Mouse (Mus musculus) neural tube, embryonic 14.5 days (tissue): ENCODE data around the gene Dcp1b. TPM values are rescaled to one million over a fixed set of nuclear protein-coding genes. Genes with fewer than 3 reads are reported as not detected.

Experiments
- ATAC-seq: fragments of 200-750 bp; cut with Nextera tagmentation; 2 replicates; pipeline ENCODE4 v1.8.0; 2017; ENCODE audit warnings: low read depth, mild to moderate bottlenecking, moderate TSS enrichment, moderate library complexity
- H3K27ac ChIP-seq: fragments of 300-500 bp; sonication (generic); 2 replicates; pipeline ENCODE4 v1.5.1; 2014; ENCODE audit warnings: low read depth, mild to moderate bottlenecking, control low read depth, low read length, moderate library complexity, mixed read lengths
- H3K27me3 ChIP-seq: fragments of 300-500 bp; sonication (generic); 2 replicates; pipeline ENCODE4 v1.6.1; 2014; ENCODE audit warnings: low read length; ENCODE audit not compliant: control insufficient read depth, insufficient read depth
- H3K36me3 ChIP-seq: fragments of 300-500 bp; sonication (generic); 2 replicates; pipeline ENCODE4 v1.6.1; 2014; ENCODE audit warnings: low read length, mixed read lengths; ENCODE audit not compliant: control insufficient read depth, insufficient read depth
- H3K4me1 ChIP-seq: fragments of 300-500 bp; sonication (generic); 2 replicates; pipeline ENCODE4 v1.6.1; 2014; ENCODE audit warnings: low read length; ENCODE audit not compliant: control insufficient read depth, insufficient read depth
- H3K4me2 ChIP-seq: fragments of 300-500 bp; sonication (generic); 2 replicates; pipeline ENCODE4 v1.6.1; 2014; ENCODE audit warnings: mild to moderate bottlenecking, low read depth, low read length, control low read depth
- H3K4me3 ChIP-seq: fragments of 300-500 bp; sonication (generic); 2 replicates; pipeline ENCODE4 v1.5.1; 2014; ENCODE audit warnings: low read depth, low read length, control low read depth, mixed read lengths
- H3K9ac ChIP-seq: fragments of 300-500 bp; sonication (generic); replicated peaks from 2 replicates; pipeline ENCODE4 v1.6.1; 2014; ENCODE audit warnings: low read depth, mild to moderate bottlenecking, control low read depth, low read length, mixed read lengths
- H3K9me3 ChIP-seq: fragments of 300-500 bp; sonication (generic); 2 replicates; pipeline ENCODE4 v1.6.1; 2016; ENCODE audit warnings: low read length; ENCODE audit not compliant: control insufficient read depth
- WGBS: fragments of 180-500 bp; shearing (Covaris S2); extraction: QIAGEN DNeasy Blood & Tissue Kit; methylation state at CpG from one replicate; pipeline ENCODE4 v1.1.7; 2014; 5-methylcytosine and 5-hydroxymethylcytosine counted together
- polyA plus RNA-seq: library from polyadenylated mRNA; unstranded; fragments of >200 nt; fragmentation: Nextera tagmentation; extraction: Ambion mirVana; gene quantifications from 2 replicates; pipeline ENCODE4 v1.2.1, GENCODE M21; 2014

The Dcp1b gene
- polyA plus RNA-seq, 1 experiment from 2014 or later, result 14.1 TPM

DNA sequence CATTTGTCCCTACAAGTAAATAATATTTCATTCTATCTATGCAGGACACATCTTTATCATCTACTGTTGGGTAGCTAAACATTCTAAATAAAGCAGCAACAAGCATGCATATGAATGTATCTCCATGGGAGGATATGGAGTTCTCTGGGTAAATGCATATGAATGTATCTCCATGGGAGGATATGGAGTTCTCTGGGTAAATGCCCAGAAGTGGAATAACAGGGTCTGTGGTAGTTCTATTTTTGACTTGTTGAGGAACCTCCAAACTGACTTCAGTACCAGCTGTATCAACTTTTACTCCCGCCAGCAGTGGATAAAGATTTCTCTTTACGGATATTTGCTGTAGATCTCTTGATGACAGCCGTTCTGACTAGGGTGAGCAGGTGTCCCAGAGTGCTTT is 73.5 kb downstream of the Dcp1b start:
- H3K4me3 ChIP-seq, result no peak overlapping the region
- H3K36me3 ChIP-seq, result no peaks in the 10 kb centered on the region
- no peak overlapping the region for H3K4me2 ChIP-seq
- WGBS, result 88% methylated on average over 3 of the region's 3 CpGs
- ATAC-seq, result no peak
- no peaks in the 10 kb centered on the region for H3K4me1 ChIP-seq
- H3K27me3 ChIP-seq, result no peaks in the 10 kb centered on the region
- H3K9ac ChIP-seq, result no peak overlapping the region
- H3K9me3 ChIP-seq, result 0 out of 2 replicates have a peak, but pooled peaks cover 2% of the 10 kb centered on the region
- H3K27ac ChIP-seq, result no peak overlapping the region

DNA sequence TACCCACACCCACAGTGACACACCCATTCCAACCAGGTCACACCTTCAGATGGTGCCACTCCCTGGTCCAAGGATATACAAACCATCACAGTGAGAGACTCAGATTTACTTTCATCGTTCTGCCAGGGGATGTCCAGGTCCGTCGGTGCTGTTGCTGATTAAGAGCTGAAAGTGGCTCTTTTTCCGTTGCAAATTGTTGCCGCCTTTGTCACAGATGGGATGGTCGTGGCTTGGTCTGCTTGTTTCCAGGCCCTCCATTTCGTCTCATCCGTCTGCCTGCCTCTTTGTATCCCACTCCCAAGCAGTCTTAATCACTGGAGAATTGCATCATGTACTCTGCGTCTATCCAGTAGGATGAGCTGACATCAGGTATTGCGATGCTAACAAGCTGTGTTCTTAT is 74.7 kb downstream of the Dcp1b start:
- H3K4me2 ChIP-seq, result no peak overlapping the region
- no peaks in the 10 kb centered on the region for H3K36me3 ChIP-seq
- H3K4me3 ChIP-seq, result no peak overlapping the region
- no peak for ATAC-seq
- no peak overlapping the region for H3K9ac ChIP-seq
- no peaks in the 10 kb centered on the region for H3K27me3 ChIP-seq
- H3K4me1 ChIP-seq, result no peaks in the 10 kb centered on the region
- WGBS, result 89% methylated on average over 10 of the region's 10 CpGs
- no peak overlapping the region for H3K27ac ChIP-seq
- 0 out of 2 replicates have a peak, but pooled peaks cover 2% of the 10 kb centered on the region for H3K9me3 ChIP-seq

DNA sequence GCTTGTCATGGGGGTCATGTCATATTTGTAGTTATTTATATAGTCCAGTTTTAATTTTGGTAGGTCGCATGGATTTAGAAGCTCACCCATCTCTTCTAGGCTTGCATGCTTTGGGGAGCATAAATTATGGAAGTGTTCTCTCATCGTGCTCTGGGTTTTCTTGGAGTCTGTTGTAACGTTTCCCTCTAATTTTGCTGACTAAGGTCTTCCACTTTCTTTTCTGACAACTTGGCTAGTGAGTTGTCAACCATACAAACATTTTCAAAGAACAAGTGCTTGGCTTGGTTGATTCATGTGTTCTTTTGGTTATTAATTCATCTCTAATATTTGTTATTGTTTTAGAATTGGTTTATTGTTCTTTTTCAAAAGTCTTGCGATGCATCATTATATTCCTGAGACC is 76.7 kb downstream of the Dcp1b start:
- H3K4me2 ChIP-seq, result no peak overlapping the region
- no peak overlapping the region for H3K27ac ChIP-seq
- no peak overlapping the region for H3K9ac ChIP-seq
- no peaks in the 10 kb centered on the region for H3K4me1 ChIP-seq
- no peaks in the 10 kb centered on the region for H3K27me3 ChIP-seq
- 83% methylated on average over 4 of the region's 4 CpGs for WGBS
- ATAC-seq, result no peak
- H3K36me3 ChIP-seq, result no peaks in the 10 kb centered on the region
- no peak overlapping the region for H3K4me3 ChIP-seq
- no peaks in the 10 kb centered on the region for H3K9me3 ChIP-seq

Other genes with a start within 250 kb of the Dcp1b start
- gene Cacna1c, start 21.2 kb downstream of the Dcp1b start, polyA plus RNA-seq, result 12.0 and 13.7 TPM in 2 replicates
- gene Cacna2d4, start 61.3 kb downstream of the Dcp1b start, polyA plus RNA-seq, result 0.19 and 0.26 TPM in 2 replicates
- 8.4 and 10.9 TPM in 2 replicates for gene Lrtm2, start 155.5 kb downstream of the Dcp1b start, polyA plus RNA-seq
- 19.4 and 36.2 TPM in 2 replicates for gene Adipor2, start 242.5 kb downstream of the Dcp1b start, polyA plus RNA-seq